Mouse (Mus musculus) hindbrain, embryonic 14.5 days (tissue): ENCODE measurements around the gene Elmo2. TPM values are rescaled to one million over a fixed set of nuclear protein-coding genes. Genes with fewer than 3 reads are reported as not detected.

Experiments
- ATAC-seq: fragments of 200-750 bp; cut with Nextera tagmentation; 2 replicates; pipeline ENCODE4 v1.8.0; 2017; ENCODE audit warnings: moderate number of reproducible peaks, mild to moderate bottlenecking, moderate TSS enrichment, moderate library complexity; ENCODE audit not compliant: low FRiP score
- DNase-seq: peaks from one replicate; pipeline ENCODE4 v3.0.0-alpha.2; 2015; ENCODE audit warnings: low spot score
- H3K27ac ChIP-seq: fragments of 300-500 bp; sonication (generic); 2 replicates; pipeline ENCODE4 v1.5.1; 2014; ENCODE audit warnings: mild to moderate bottlenecking, moderate library complexity
- H3K27me3 ChIP-seq: fragments of 300-500 bp; sonication (generic); 2 replicates; pipeline ENCODE4 v1.6.1; 2014; ENCODE audit warnings: mild to moderate bottlenecking, low read length, mixed read lengths; ENCODE audit not compliant: control insufficient read depth, insufficient read depth
- H3K36me3 ChIP-seq: fragments of 300-500 bp; sonication (generic); replicated peaks from 2 replicates; pipeline ENCODE4 v1.6.1; 2014; ENCODE audit not compliant: control insufficient read depth, insufficient read depth
- H3K4me1 ChIP-seq: fragments of 300-500 bp; sonication (generic); replicated peaks from 2 replicates; pipeline ENCODE4 v1.6.1; 2014; ENCODE audit warnings: antibody characterized with exemption, low read length, mixed read lengths; ENCODE audit not compliant: control insufficient read depth, insufficient read depth
- H3K4me2 ChIP-seq: fragments of 300-500 bp; sonication (generic); replicated peaks from 2 replicates; pipeline ENCODE4 v1.6.1; 2014; ENCODE audit warnings: mild to moderate bottlenecking, moderate library complexity
- H3K4me3 ChIP-seq: fragments of 300-500 bp; sonication (generic); replicated peaks from 2 replicates; pipeline ENCODE4 v1.5.1; 2014; ENCODE audit warnings: mild to moderate bottlenecking, low read length
- H3K9ac ChIP-seq: fragments of 300-500 bp; sonication (generic); 2 replicates; pipeline ENCODE4 v1.6.1; 2014
- H3K9me3 ChIP-seq: fragments of 300-500 bp; sonication (generic); 2 replicates; pipeline ENCODE4 v1.6.1; 2016; ENCODE audit warnings: low read length; ENCODE audit not compliant: control insufficient read depth
- WGBS: fragments of 180-500 bp; shearing (Covaris S2); extraction: QIAGEN DNeasy Blood & Tissue Kit; methylation state at CpG from one replicate; pipeline ENCODE4 v1.1.7; 2014; 5-methylcytosine and 5-hydroxymethylcytosine counted together
- polyA plus RNA-seq: library from polyadenylated mRNA; unstranded; fragments of >200 nt; fragmentation: Nextera tagmentation; extraction: Ambion mirVana; gene quantifications from 2 replicates; pipeline ENCODE4 v1.2.1, GENCODE M21; 2014

Gene Elmo2
- polyA plus RNA-seq, 1 experiment from 2014 or later, result 99.7 TPM

- Histone ChIP-seq H3K27me3 (no peaks in the 10 kb centered on the region), H3K27ac (no peak overlapping the region), H3K4me3 (no peak overlapping the region), H3K4me1 (peaks cover 39% of the 10 kb centered on the region), H3K9me3 (no peaks in the 10 kb centered on the region), H3K9ac (no peak overlapping the region), H3K4me2 (no peak overlapping the region), H3K36me3 (no peaks in the 10 kb centered on the region)
- ATAC-seq, result no peak
- 65% methylated on average over 18 of the region's 18 CpGs for WGBS
- no peak for DNase-seq
Measured at GRCm38 (mm10) chr2:165262274-165262990, 63.8 kb downstream of the Elmo2 start.

GRCm38 (mm10) chr2:165259859-165260258, 66.4 kb downstream of the Elmo2 start:
- Histone ChIP-seq H3K27ac (no peak overlapping the region), H3K4me3 (no peak overlapping the region), H3K36me3 (no peaks in the 10 kb centered on the region), H3K4me2 (no peak overlapping the region), H3K9ac (no peak overlapping the region), H3K4me1 (peaks cover 23% of the 10 kb centered on the region), H3K27me3 (peaks cover 3% of the 10 kb centered on the region; the same call in 1 of the 2 replicates), H3K9me3 (no peaks in the 10 kb centered on the region)
- DNase-seq (no peak), ATAC-seq (no peak)
- WGBS, result 67% methylated on average over 8 of the region's 8 CpGs

GRCm38 (mm10) chr2:165258321-165258720, 68.0 kb downstream of the Elmo2 start:
- ATAC-seq (no peak), DNase-seq (no peak)
- 67% methylated on average over 6 of the region's 6 CpGs for WGBS
- Histone ChIP-seq H3K9ac (no peak overlapping the region), H3K4me3 (no peak overlapping the region), H3K27ac (no peak overlapping the region), H3K4me2 (no peak overlapping the region), H3K4me1 (peaks cover 25% of the 10 kb centered on the region), H3K9me3 (no peaks in the 10 kb centered on the region), H3K36me3 (no peaks in the 10 kb centered on the region), H3K27me3 (peaks cover 3% of the 10 kb centered on the region; the same call in 1 of the 2 replicates)

- no peaks in the 10 kb centered on the region for H3K9me3 ChIP-seq
- no peak overlapping the region for H3K4me2 ChIP-seq
- no peak for ATAC-seq
- H3K9ac ChIP-seq, result no peak overlapping the region
- H3K27ac ChIP-seq, result no peak overlapping the region
- H3K36me3 ChIP-seq, result no peaks in the 10 kb centered on the region
- H3K4me1 ChIP-seq, result peaks cover 30% of the 10 kb centered on the region
- H3K4me3 ChIP-seq, result no peak overlapping the region
- 29% methylated on average over 11 of the region's 11 CpGs for WGBS
- peaks cover 11% of the 10 kb centered on the region for H3K27me3 ChIP-seq
- no peak for DNase-seq
Measured at GRCm38 (mm10) chr2:165257151-165257834, 69.0 kb downstream of the Elmo2 start.

- Histone ChIP-seq H3K9me3 (no peaks in the 10 kb centered on the region), H3K4me1 (peaks cover 30% of the 10 kb centered on the region), H3K36me3 (no peaks in the 10 kb centered on the region), H3K4me2 (no peak overlapping the region), H3K27me3 (peaks cover 11% of the 10 kb centered on the region), H3K9ac (no peak overlapping the region), H3K4me3 (no peak overlapping the region), H3K27ac (no peak overlapping the region)
- WGBS, result 74% methylated on average over 10 of the region's 10 CpGs
- ATAC-seq (no peak), DNase-seq (no peak)
Measured at GRCm38 (mm10) chr2:165256213-165256612, 70.1 kb downstream of the Elmo2 start.

- WGBS, result 11% methylated on average over 10 of the region's 10 CpGs
- H3K27ac ChIP-seq, result no peak overlapping the region
- peaks cover 30% of the 10 kb centered on the region for H3K4me1 ChIP-seq
- peaks cover 11% of the 10 kb centered on the region for H3K27me3 ChIP-seq
- no peak overlapping the region for H3K4me2 ChIP-seq
- H3K9me3 ChIP-seq, result no peaks in the 10 kb centered on the region
- ATAC-seq, result peak; percentile 65
- H3K9ac ChIP-seq, result peak overlapping the region; percentile 12; the same call in 1 of the 2 replicates
- no peak overlapping the region for H3K4me3 ChIP-seq
- no peak for DNase-seq
- H3K36me3 ChIP-seq, result no peaks in the 10 kb centered on the region
Measured at GRCm38 (mm10) chr2:165253867-165254266, 72.4 kb downstream of the Elmo2 start.

GRCm38 (mm10) chr2:165253269-165253668, 73.0 kb downstream of the Elmo2 start:
- H3K27me3 ChIP-seq, result peaks cover 11% of the 10 kb centered on the region
- H3K36me3 ChIP-seq, result no peaks in the 10 kb centered on the region
- no peaks in the 10 kb centered on the region for H3K9me3 ChIP-seq
- H3K27ac ChIP-seq, result no peak overlapping the region
- ATAC-seq (no peak), DNase-seq (no peak)
- H3K4me3 ChIP-seq, result no peak overlapping the region
- no peak overlapping the region for H3K9ac ChIP-seq
- no peak overlapping the region for H3K4me2 ChIP-seq
- peaks cover 27% of the 10 kb centered on the region for H3K4me1 ChIP-seq
- 77% methylated on average over 8 of the region's 8 CpGs for WGBS

- WGBS, result 47% methylated on average over 9 of the region's 9 CpGs
- peaks cover 23% of the 10 kb centered on the region for H3K4me1 ChIP-seq
- no peak overlapping the region for H3K4me3 ChIP-seq
- no peaks in the 10 kb centered on the region for H3K9me3 ChIP-seq
- H3K27ac ChIP-seq, result no peak overlapping the region
- no peak overlapping the region for H3K4me2 ChIP-seq
- peaks cover 13% of the 10 kb centered on the region for H3K27me3 ChIP-seq
- no peaks in the 10 kb centered on the region for H3K36me3 ChIP-seq
- no peak for ATAC-seq
- DNase-seq, result no peak
- H3K9ac ChIP-seq, result no peak overlapping the region
Measured at GRCm38 (mm10) chr2:165252801-165253200, 73.5 kb downstream of the Elmo2 start.

- ATAC-seq (no peak), DNase-seq (no peak)
- 75% methylated on average over 8 of the region's 8 CpGs for WGBS
- Histone ChIP-seq H3K4me1 (peaks cover 18% of the 10 kb centered on the region), H3K27ac (no peak overlapping the region), H3K36me3 (no peaks in the 10 kb centered on the region), H3K4me3 (no peak overlapping the region), H3K9ac (no peak overlapping the region), H3K27me3 (peaks cover 16% of the 10 kb centered on the region), H3K4me2 (no peak overlapping the region), H3K9me3 (no peaks in the 10 kb centered on the region)
Measured at GRCm38 (mm10) chr2:165252381-165252780, 73.9 kb downstream of the Elmo2 start.
